Mouse (Mus musculus) left cerebral cortex, adult 18-20 months (tissue): ENCODE measurements around the gene Cd59a. TPM values are rescaled to one million over a fixed set of nuclear protein-coding genes. Genes with fewer than 3 reads are reported as not detected.
"Not testable (repeated sequence)": the region's sequence is repeated elsewhere in the genome, so short reads cannot be mapped to it uniquely, and the experiment has no call there.

Experiments
- DNase-seq, 2 experiments: peaks; one replicate each; pipeline ENCODE4 v3.0.0; 2021 to 2022; ENCODE audit warnings: low spot score in 2 of 2, mixed read lengths in 1 of 2
- total RNA-seq, 2 experiments: library from RNA; stranded (reverse); gene quantifications; 2 replicates each; pipeline ENCODE4 v1.2.3; 2021

Gene Cd59a
- total RNA-seq, 2 experiments from 2014 or later = 3.9 to 6.2 TPM

DNA sequence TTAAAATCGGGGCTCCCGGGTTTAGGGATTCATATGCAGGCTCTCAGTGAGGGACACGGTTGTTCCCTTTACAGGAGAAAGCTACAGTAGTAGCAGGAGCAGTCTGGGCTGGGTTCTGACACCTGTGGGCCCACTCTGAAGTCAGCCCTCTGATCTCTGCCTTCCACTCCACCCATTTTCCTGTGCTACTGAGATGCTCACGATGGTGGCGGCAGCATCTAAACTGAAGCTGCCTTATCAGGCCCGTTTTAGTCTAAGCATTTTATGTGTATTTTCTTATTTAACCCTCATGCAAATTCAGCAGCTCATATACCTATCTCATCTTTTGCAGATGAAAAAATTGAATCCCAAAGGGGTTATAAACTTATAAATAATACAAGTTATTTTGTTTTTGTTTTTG lies 9.2 kb downstream of the Cd59a start:
- no peak for DNase-seq

DNA sequence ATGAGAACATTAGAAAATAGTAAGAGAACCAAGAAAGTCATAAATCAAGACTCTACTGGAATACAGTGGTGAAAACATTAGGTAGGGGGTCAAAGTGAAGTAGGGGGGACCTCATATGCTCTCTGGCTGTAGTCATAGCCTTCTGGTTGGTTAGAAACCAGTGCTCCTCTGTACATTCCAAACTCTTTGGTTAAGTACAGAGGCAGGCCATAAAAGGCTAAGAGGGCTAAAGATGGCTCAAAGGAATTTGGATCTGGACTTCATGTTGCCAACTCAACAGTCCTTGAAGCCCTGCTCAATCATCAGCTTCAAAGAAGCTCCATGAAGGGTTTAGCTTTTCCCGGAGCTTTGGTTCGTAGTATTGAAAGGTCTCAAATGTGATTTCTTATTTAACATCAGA lies 13.4 kb downstream of the Cd59a start:
- not testable (repeated sequence) for DNase-seq

DNA sequence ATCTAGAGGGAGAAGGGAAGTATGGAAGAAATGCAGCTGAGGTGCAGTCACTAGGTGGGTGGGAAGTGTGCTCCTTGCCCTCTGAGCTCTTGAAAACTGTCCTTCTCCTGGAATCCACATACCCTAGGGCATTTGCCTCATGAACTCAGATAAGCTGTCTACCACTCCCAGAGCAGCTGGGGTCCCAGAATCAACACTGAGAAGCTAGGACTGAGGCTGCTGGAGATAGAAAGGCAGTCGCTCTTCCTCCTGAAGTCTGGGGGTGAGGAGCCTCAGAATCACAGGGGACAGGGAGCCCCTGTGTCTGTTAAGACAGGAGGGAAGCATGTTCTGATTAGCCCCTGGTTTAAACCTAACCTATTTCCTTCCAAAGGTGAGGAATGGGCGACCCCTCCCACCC lies 13.9 kb downstream of the Cd59a start:
- no peak for DNase-seq

DNA sequence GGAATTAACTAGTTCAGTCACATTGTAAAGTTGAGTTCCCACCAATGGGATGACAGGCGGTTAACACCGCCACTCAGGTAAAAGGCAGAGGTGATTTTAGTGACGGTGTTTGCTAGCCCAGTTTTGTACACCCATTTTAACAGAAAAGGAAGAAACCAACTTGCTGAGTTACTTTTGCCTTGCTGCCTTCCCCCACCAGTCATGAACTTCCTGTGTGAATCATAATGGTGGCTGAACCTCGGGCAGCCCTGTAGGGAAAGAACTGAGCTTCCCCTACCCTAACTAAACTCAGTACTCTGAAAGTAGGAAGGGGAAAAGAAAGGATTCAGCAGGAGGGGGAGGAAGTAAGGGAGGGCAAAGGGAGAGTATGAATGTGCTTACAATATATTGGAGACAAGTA lies 14.4 kb downstream of the Cd59a start:
- no peak for DNase-seq

DNA sequence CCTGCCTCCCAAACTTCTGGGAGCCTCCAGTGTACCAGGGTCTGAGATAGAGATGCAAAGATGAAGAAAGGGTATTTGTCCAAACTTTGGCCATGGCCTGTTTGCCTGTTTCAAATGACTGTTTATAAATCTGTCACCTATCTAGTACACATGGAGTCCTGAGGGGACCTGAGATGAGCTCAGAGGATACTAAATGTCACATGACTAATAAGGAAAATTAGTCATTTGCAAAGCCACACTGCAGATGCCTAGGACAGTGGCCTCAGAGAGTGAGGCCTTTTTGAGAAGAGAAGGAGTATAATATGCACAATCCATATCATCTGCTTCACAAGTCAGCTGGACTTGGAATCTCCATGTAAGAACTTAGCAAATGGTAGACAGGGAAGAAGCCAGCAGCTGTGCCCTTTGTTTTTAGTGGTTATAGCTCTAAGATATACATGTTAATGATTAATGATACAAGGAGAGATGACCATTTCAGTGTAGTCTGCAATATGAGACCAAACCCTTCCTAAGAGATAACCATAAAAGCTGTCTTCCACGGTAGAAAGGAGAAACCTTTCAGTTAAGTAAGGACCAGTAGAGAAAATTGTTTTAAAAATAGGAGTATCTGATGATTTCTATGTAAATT lies 15.7 kb downstream of the Cd59a start:
- not testable (repeated sequence) for DNase-seq

DNA sequence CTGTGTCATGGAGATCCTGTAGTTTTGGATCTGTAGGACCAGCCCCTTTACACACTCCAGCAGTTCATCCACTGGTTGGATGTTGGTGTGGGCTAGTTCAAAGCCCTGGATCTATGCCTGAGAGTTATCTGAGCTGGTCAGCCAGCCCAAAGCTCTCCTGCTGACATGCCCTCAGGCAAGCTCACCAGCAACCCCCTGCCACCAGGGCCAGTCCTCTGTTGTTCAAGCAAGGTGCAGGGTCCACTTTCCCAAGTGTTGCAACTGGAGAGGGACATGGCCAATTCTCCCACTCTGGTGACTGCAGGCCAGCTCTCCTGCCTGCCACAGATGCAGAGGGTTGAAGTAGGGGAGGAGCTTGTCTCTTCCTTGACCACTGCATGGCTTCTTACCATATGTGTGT lies 18.0 kb downstream of the Cd59a start:
- not testable (repeated sequence) for DNase-seq

DNA sequence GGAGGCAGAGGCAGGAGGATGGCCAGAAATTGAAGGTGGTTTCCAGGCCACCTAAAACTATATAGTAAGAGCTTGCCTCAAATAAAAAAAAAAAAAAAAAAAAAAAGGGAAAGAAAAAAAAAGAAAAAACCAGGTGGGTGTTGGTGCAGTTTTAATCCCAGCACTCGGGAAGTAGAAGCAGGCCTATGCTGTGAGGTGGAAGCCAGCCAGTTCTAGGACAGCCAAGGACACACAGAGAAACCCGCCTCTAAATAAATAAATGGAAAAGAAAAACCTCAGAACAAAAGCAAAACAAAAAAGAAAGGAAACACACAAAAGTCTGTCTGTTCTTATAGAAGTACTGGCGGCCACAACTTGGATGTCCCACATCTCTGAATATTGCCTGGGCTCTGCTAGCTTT lies 19.3 kb downstream of the Cd59a start:
- DNase-seq = no peak

DNA sequence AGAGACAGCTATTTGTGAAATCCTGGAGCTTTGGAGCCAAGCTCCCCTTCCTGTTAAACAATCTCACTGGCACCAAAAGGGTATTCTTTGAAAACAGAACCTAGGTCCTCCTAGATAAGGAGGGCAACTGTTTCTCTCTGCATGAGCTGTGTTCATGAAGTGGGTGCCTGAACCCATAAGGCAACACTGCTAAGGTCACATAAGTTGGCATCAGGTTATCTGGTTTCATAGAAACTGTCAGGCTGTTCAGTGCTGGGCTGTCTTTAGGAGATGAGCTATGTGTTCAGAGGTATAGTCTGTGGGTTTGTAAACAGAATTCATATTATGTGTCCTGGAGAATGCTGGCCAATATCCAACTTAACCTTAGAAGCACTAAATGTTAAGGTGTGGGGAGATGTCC lies 21.6 kb downstream of the Cd59a start:
- not testable (repeated sequence) for DNase-seq

DNA sequence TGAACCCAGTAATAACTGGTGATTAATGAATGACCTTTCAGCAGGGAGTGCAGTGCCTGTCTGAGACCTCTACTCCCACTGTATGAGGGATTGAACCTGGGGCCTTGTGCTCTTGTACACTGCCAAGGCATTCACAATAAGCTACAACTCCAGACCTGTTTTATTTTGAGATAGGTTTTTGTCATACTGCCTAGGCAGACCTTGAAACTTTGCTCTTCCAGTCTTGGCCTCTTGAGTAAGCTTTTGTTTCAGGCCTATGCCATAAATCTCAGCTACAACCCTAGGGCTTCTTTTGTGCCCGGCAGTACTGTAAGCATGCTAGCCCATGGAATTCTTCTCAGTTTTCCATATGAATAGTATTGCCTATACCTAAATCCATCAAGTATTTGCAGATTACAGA lies 23.5 kb downstream of the Cd59a start:
- DNase-seq = no peak

DNA sequence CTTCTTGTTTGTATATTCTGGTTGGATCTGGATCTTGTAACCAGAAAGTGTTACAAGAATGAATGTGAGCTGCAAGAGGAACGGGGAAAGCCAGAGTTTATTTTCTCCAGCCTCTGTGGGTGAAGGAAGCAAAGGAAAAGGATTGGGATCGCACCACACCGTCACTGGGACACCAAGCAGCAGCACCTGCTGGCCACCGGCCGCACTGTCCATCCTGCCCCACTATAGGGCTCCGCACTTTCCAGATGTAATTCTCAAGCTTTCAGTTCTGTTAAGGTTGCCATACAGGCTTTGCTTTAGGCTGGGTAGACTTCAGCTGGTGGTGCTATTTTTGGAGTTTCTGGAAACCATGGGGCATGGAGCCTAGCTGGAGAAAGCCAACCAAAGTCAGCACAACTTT lies 24.7 kb downstream of the Cd59a start:
- no peak for DNase-seq

DNA sequence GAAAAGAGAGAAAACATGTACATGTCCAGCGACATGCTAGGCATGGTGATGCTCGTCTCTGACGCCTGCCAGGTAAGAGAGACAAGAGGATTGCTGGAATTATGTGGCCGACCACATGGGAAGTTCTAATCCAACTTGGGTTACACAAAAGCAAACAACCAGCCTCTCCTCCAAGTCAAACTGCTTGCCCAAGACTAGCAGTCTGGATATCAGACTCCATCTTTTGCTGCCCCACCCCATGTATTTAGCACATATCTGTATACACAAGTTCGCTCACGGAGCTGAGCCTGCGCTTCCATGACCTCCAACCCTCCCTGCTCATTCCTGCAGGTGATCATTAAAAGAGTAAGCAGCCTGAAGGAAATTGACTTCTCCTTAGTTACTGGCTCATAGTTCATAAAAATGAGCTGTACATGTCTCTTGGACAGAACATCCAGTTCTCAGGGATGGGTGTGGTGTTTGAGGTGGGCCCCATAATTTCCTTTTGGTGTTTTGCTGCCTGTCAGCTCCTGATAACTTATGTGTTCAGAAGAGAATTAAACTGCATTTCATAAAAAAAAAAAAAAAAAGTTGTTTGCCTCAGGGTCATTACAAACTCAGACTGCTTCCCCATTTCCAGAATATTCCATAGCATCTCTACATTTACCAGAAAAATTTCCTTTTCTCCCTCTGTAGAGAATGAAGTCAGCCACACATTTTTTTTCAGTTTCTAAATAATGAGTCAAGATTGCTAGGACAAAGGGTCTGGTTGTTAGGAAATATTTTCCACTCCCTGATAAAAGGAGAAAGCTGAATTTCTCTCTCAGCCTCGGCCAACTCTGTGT lies 26.3 kb downstream of the Cd59a start:
- no peak for DNase-seq

DNA sequence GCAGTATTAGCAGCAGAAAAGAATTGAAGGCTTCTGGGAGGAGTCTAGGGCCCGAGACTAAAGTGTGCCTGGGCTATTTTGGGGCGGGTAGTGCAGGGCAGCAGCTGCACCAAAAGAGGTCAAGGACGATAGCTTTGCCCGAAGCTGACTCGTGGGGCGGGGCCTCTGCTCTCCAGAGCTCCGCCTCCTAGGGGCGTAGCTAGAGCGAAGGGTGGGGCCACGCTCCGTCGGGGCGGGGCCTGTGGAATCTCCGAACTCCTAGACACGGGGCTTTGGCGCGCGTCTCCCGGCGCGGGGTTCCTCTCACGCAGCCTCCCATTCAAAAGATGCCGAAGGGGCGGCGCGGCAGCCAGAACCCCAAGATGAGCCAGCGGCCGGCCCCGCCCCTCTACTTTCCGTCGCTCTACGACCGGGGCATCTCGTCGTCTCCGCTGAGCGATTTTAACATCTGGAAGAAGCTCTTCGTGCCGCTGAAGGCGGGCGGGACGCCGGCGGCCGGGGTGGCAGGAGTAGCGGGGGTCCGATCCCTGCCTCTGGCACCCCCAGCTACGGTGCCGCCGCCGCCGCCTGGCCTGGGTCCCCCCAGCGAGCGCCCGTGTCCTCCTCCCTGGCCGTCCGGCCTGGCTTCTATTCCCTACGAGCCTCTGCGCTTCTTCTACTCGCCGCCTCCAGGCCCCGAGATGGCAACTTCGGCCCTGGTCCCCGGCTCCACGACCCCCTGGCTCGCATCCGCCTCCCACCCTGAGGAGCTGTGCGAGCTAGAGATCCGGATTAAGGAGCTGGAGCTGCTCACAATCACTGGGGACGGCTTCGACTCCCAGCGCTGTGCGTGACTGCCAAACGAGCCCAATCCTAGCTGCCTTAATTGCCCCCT lies 27.1 kb downstream of the Cd59a start, which contains the start of gene A930018P22Rik:
Gene A930018P22Rik, plus strand, starts transcription at position 265 of the 874 bp plus-strand sequence.
- DNase-seq = peak; percentile 85 to 88

DNA sequence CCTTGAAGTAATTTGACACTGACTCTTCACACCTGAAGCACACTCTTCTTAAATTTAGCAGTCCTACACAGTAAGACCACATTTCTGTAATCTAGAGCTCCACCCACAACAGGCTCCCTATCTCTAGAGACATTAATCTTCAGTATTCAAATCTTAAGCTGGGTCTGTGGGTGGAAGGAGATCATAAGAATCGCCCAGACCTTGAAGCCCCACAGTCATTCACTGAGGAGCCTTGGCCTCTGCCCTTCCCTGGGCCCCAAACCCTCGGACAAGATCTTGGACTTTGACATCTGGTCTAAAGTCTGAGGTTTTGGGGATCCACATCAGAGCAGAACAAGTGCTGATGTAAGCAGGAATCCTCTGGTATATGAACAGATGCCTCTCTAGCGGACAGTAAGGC lies 27.9 kb downstream of the Cd59a start:
- no peak for DNase-seq

DNA sequence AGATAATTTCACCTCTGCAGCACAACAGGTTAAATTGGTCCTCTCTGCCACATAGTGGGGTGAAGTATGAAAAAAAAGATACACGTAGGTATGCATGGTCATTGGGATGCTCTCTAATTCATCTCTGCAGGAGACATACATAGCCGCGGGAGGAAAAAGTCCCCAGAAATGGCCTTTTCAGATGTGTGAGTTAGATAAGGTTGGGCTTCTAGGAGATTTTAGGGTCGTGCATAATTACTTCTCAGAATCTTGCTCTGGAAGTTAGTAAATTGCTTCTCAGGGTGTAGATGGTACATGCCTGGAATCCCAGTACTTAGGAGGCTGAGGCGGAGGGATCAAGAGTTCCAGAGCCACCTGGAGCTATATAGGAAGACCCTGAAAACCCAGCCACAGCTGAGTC lies 28.5 kb downstream of the Cd59a start:
- no peak for DNase-seq

DNA sequence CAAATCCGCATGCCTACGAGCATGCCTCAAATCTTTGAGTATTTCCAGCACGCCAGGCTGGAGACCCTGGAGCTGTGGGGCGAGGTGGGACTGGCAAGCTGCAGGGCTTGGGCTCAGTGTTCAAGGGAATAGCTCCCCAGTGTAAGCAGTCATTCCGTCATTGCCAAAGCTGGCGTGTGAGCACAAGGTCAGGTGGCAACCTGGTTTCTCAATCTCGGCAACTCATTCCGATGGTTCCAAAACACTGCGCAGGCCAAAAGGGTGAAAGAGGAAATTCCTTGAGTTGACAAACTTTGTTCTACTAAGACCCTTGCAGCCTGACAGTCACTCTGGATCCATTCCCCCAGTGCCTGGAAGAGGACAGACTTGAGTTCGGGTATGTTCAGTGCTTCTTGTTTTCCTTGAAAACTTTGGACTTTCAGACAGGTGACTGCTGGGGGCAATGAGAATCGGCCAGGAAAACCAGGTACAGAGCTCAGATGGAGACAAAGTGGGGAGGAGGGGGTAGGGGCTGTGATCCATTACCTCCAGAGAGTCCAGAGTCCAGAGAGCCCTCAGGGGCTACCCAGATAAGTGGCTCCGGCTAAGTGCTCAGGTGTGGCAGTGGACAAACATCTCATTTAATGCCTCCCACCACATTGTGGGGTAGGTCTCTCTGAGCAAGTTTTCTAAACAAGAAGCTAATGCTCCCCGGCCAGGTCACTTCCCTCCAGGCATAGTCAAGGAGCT lies 33.4 kb downstream of the Cd59a start:
- DNase-seq = no peak

DNA sequence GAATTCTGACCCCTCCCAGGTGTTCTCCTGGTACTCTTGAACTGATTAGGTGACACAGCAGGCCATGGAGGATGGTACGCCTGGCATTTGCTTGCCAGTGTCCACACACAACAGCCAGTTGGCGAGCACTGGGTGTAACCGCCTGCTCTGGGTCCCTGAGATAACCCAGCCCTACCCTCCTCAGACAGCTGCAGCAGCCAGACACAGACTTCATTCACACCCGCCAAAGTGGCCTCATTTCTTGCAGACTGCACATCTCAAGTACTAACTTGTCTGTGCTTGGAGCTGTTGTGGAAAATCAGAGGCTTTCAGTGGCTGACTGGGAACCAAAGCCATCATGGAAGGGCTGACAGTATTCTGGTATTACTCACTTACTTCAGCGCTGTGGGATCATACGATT lies 34.6 kb downstream of the Cd59a start:
- DNase-seq = no peak

DNA sequence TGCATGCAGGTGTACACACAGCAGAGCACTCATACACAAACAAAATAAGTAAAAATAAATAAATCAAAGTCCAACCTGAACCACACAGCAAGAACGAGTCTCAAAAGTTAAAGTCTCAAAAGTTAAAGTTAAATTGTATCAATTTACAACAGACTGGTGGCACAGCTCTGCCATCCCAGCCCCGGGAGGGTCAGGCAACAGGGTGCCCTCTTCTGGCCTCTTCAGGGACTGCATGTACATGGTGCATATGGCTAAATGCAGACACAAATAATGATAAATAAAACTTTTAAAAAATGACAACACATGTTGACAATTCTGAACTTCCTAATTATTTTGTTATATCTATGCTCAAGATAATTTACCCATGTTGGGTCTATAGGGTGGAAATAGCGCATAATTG lies 35.4 kb downstream of the Cd59a start:
- no peak for DNase-seq

DNA sequence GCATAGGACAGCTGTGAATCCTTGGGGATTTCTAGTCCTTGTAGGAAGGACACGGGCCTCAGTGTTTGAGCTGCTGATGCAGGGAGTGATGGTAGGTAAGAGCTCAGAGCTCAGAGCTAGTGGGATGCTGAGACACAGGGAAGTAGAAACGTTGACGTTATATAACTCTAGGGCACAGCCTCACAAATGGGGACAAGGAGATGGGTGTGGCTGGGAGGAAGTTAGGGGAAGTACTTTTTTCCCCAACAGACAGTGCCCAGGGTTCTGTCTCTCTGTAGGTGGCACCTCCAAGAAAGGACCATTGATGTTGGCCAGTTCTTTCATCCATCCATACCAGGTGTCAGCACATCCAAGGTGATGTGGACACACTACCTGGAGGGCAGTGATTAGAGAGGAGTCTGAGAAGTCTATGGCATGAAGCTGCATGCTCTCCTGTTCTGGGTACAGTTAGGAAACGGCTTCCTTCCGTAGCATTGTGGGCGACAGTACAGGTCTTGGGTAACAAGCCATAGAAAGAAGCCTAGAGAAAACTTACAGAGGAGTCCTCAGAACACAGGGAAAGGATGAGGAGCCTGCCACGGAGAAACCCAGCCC lies 36.8 kb downstream of the Cd59a start:
- no peak for DNase-seq

DNA sequence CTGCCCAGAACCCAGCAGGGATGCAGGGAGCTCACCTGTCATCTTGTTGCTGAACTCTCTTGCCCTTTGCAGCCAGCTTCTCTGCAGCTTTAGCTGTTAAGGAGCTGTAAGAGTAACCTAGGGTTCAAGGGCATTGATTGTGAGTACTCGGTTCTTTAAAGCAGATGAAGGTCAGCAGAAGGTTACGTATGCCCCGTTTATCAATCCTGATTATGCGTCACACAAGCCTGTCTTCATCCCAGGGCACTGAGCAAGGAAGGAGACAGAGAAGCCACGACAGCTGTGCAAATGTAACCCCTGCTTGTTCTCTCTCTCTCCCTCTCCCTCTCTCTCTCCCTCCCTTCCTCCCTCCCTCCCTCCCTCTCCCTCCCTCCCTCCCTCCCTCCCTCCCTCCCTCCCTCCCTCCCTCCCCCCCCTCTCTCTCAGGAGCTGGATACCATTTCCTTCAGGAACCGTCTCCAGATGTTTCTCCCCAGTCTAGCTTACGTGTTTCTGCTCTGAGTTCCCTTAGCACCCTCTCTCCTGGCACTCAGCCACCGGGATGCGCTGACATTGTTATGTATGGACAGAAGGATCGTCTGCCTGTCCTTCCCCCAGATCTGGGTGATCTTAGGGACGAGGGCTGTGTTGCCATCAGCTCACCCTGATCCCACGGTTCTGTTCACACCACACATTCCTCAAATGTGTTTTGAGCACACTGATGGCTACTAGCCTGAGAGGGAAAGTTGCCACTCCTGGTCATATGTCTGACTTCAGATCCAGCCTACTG lies 37.6 kb downstream of the Cd59a start:
- no peak for DNase-seq
